8 mouse cellular contexts compared by ENCODE assay signal in genomic region chr8:46216838-46217237, GRCm38 (mm10). TPM values are rescaled to one million over a fixed set of nuclear protein-coding genes. Genes with fewer than 3 reads are reported as not detected.
DNase-seq lines count a peak whose midpoint lies in the region; ATAC-seq and TF ChIP-seq lines count a peak whose summit lies in the region.

No protein-coding gene starts in this region.

- TF ChIP-seq EP300 in CH12.LX (IDR thresholded peaks at IDR 0.05; ENCODE audit: low read length), result no peak

- no peak for TF ChIP-seq POLR2A in CH12.LX (IDR thresholded peaks at IDR 0.05; ENCODE audit: low read depth, low read length)

- DNase-seq in CH12.LX (ENCODE audit: extremely low read depth), result no peak
- DNase-seq in forebrain, embryonic 11.5 days (ENCODE audit: low spot score), result peak; percentile 73
- DNase-seq in kidney, postnatal 10 days, result peak; percentile 79
- DNase-seq in liver, embryonic 11.5 days (ENCODE audit: low spot score), result peak; percentile 54
- peak; percentile 61 for DNase-seq in neural tube, embryonic 11.5 days (ENCODE audit: low spot score)
- DNase-seq in spleen, postnatal 36 days (ENCODE audit: low spot score in 2 of 2), result no peak

- in situ Hi-C loops in CH12.LX (cut with MboI; ENCODE audit: low pct_ligation_motif_present, low pct_unique_long_range_greater_than_20kb, low sequenced_read_pairs), result loop anchor here (25.0 kb wide), 1 partner anchor 720 kb away; no protein-coding TSS in a partner anchor

- peak overlapping the region; percentile 90 for H3K4me2 ChIP-seq in CH12.LX (ENCODE audit: insufficient read depth, low read depth, poor library complexity, severe bottlenecking)
- peak overlapping the region; percentile 49 for H3K4me2 ChIP-seq in forebrain, embryonic 11.5 days (ENCODE audit: low read depth, low read length, severe bottlenecking)
- H3K4me2 ChIP-seq in heart, embryonic 15.5 days, result peak overlapping the region; percentile 66
- peak overlapping the region; percentile 49 for H3K4me2 ChIP-seq in liver, embryonic 11.5 days
- H3K4me2 ChIP-seq in neural tube, embryonic 11.5 days (ENCODE audit: low read depth), result peak overlapping the region; percentile 49

- H3K27ac ChIP-seq in CH12.LX (ENCODE audit: insufficient read depth, low read depth), result no peak overlapping the region
- H3K27ac ChIP-seq in brown adipose tissue, adult 24 weeks (replicated peaks; ENCODE audit: low read depth, low read length), result no peak overlapping the region
- no peak overlapping the region for H3K27ac ChIP-seq in forebrain, embryonic 11.5 days (ENCODE audit: low read depth, low read length)
- H3K27ac ChIP-seq in heart, embryonic 15.5 days, result peak overlapping the region; percentile 88
- H3K27ac ChIP-seq in liver, embryonic 11.5 days (ENCODE audit: low read depth, low read length), result no peak overlapping the region
- H3K27ac ChIP-seq in neural tube, embryonic 11.5 days (ENCODE audit: low read depth, low read length), result no peak overlapping the region

- peaks cover 0 to 6% of the 10 kb centered on the region in 2 experiments; a peak in 2 of 4 replicates for H3K4me1 ChIP-seq in CH12.LX (ENCODE audit: control insufficient read depth in 1 of 2, insufficient read depth in 2 of 2)
- H3K4me1 ChIP-seq in brown adipose tissue, adult 24 weeks (ENCODE audit: control insufficient read depth, insufficient read depth, insufficient read length, low read length), result peaks cover 3% of the 10 kb centered on the region
- H3K4me1 ChIP-seq in forebrain, embryonic 11.5 days (replicated peaks; ENCODE audit: control insufficient read depth, insufficient read depth, low read length), result peaks cover 2% of the 10 kb centered on the region; the same call in 1 of the 2 replicates
- H3K4me1 ChIP-seq in heart, embryonic 15.5 days (replicated peaks), result peaks cover 25% of the 10 kb centered on the region
- peaks cover 5% of the 10 kb centered on the region; the same call in 1 of the 2 replicates for H3K4me1 ChIP-seq in liver, embryonic 11.5 days (replicated peaks; ENCODE audit: control insufficient read depth, insufficient read depth, low read length)
- no peaks in the 10 kb centered on the region for H3K4me1 ChIP-seq in neural tube, embryonic 11.5 days (ENCODE audit: control insufficient read depth, insufficient read depth, low read length)

- WGBS in forebrain, embryonic 11.5 days, result 5% methylated on average over 14 of the region's 14 CpGs
- 1% methylated on average over 14 of the region's 14 CpGs for WGBS in heart, embryonic 15.5 days
- 10% methylated on average over 14 of the region's 14 CpGs for WGBS in liver, embryonic 11.5 days
- WGBS in neural tube, embryonic 11.5 days, result 2% methylated on average over 14 of the region's 14 CpGs

- TF ChIP-seq RAD21 in CH12.LX (IDR thresholded peaks at IDR 0.05; ENCODE audit: low read depth, low read length), result no peak

- peak overlapping the region in 1 of 3 experiments; percentile 11 for H3K4me3 ChIP-seq in CH12.LX (replicated peaks in 1 of 3; ENCODE audit: low read depth in 2 of 3, low read length in 2 of 3, poor library complexity in 1 of 3)
- peak overlapping the region; percentile 68 for H3K4me3 ChIP-seq in brown adipose tissue, adult 24 weeks (ENCODE audit: insufficient read depth, low read depth, low read length)
- H3K4me3 ChIP-seq in forebrain, embryonic 11.5 days (ENCODE audit: low read depth, low read length), result peak overlapping the region; percentile 27
- peak overlapping the region; percentile 43 for H3K4me3 ChIP-seq in heart, embryonic 15.5 days
- H3K4me3 ChIP-seq in liver, embryonic 11.5 days (ENCODE audit: low read depth, low read length), result peak overlapping the region; percentile 35
- H3K4me3 ChIP-seq in neural tube, embryonic 11.5 days (ENCODE audit: low read depth, low read length), result peak overlapping the region; percentile 28; the same call in 1 of the 2 replicates

- H3K27me3 ChIP-seq in CH12.LX (replicated peaks), result no peaks in the 10 kb centered on the region
- H3K27me3 ChIP-seq in forebrain, embryonic 11.5 days (ENCODE audit: control insufficient read depth, insufficient read depth, low read length), result peaks cover 2% of the 10 kb centered on the region; the same call in 1 of the 2 replicates
- H3K27me3 ChIP-seq in heart, embryonic 15.5 days, result no peaks in the 10 kb centered on the region
- no peaks in the 10 kb centered on the region for H3K27me3 ChIP-seq in liver, embryonic 11.5 days (replicated peaks; ENCODE audit: control insufficient read depth, insufficient read depth, low read length)
- H3K27me3 ChIP-seq in neural tube, embryonic 11.5 days (ENCODE audit: control insufficient read depth, insufficient read depth, low read length), result no peaks in the 10 kb centered on the region

- no peaks in the 10 kb centered on the region for H3K9me3 ChIP-seq in CH12.LX (replicated peaks; ENCODE audit: low read length)
- no peaks in the 10 kb centered on the region for H3K9me3 ChIP-seq in forebrain, embryonic 11.5 days (ENCODE audit: control insufficient read depth, low read length)
- H3K9me3 ChIP-seq in heart, embryonic 15.5 days (replicated peaks), result no peaks in the 10 kb centered on the region
- H3K9me3 ChIP-seq in liver, embryonic 11.5 days (ENCODE audit: control insufficient read depth, low read length), result no peaks in the 10 kb centered on the region
- no peaks in the 10 kb centered on the region for H3K9me3 ChIP-seq in neural tube, embryonic 11.5 days (ENCODE audit: control insufficient read depth, low read length)

- peak overlapping the region; percentile 57; the same call in 1 of the 2 replicates for H3K9ac ChIP-seq in CH12.LX (ENCODE audit: insufficient read depth, low read depth)
- H3K9ac ChIP-seq in forebrain, embryonic 11.5 days (ENCODE audit: low read length), result peak overlapping the region; percentile 62
- H3K9ac ChIP-seq in heart, embryonic 15.5 days, result peak overlapping the region; percentile 26
- 0 out of 2 replicates have a peak overlapping the region, but pooled peaks have one; percentile 23 for H3K9ac ChIP-seq in liver, embryonic 11.5 days (ENCODE audit: low read depth, low read length)
- peak overlapping the region; percentile 50 for H3K9ac ChIP-seq in neural tube, embryonic 11.5 days (ENCODE audit: low read length)

- dilution Hi-C loops in CH12.LX (cut with MboI; ENCODE audit: extremely low pct_ligation_motif_present, extremely low pct_unique_long_range_greater_than_20kb, low sequenced_read_pairs), result no loop called here

- no peaks in the 10 kb centered on the region for H3K36me3 ChIP-seq in CH12.LX (replicated peaks in 1 of 2; ENCODE audit: control insufficient read depth in 1 of 2, insufficient read depth in 1 of 2, low read length in 1 of 2)
- H3K36me3 ChIP-seq in forebrain, embryonic 11.5 days (ENCODE audit: control insufficient read depth, insufficient read depth, low read length), result no peaks in the 10 kb centered on the region
- no peaks in the 10 kb centered on the region for H3K36me3 ChIP-seq in heart, embryonic 15.5 days
- no peaks in the 10 kb centered on the region for H3K36me3 ChIP-seq in liver, embryonic 11.5 days (ENCODE audit: control insufficient read depth, insufficient read depth, low read length)
- H3K36me3 ChIP-seq in neural tube, embryonic 11.5 days (ENCODE audit: control insufficient read depth, insufficient read depth, low read length), result no peaks in the 10 kb centered on the region

- no peaks in the 10 kb centered on the region; the same call in 1 of the 2 replicates for H3K79me2 ChIP-seq in CH12.LX (replicated peaks; ENCODE audit: control insufficient read depth, extremely low read depth, insufficient read depth, poor library complexity, severe bottlenecking)

- peak; percentile 81 for ATAC-seq in forebrain, embryonic 11.5 days (replicated peaks; ENCODE audit: low FRiP score)
- peak; percentile 96 for ATAC-seq in heart, embryonic 15.5 days (replicated peaks; ENCODE audit: insufficient number of reproducible peaks, insufficient read depth, low FRiP score, low read depth)
- ATAC-seq in liver, embryonic 11.5 days (replicated peaks; ENCODE audit: low FRiP score), result peak; percentile 71
- peak; percentile 64; the same call in 1 of the 2 replicates for ATAC-seq in neural tube, embryonic 11.5 days (ENCODE audit: insufficient read depth, low FRiP score, low TSS enrichment)

- no peak for TF ChIP-seq CTCF in CH12.LX (conservative IDR thresholded peaks at IDR 0.05 in 1 of 2, IDR thresholded peaks at IDR 0.05 in 1 of 2; ENCODE audit: low read depth in 2 of 2, low read length in 2 of 2)

TF ChIP-seq in CH12.LX, 34 proteins besides CTCF, POLR2A, EP300 and RAD21:
- TF ChIP-seq E2F4 (IDR thresholded peaks at IDR 0.05; ENCODE audit: insufficient replicate concordance, low read depth, low read length) (no peak), ZNF384 (IDR thresholded peaks at IDR 0.05; ENCODE audit: low read depth, low read length) (no peak), MYC (IDR thresholded peaks at IDR 0.05; ENCODE audit: low read depth, low read length) (0 out of 2 replicates have a peak, but pooled peaks have one; percentile 23), MEF2A (IDR thresholded peaks at IDR 0.05; ENCODE audit: borderline replicate concordance, low read depth, low read length) (no peak), MAX (IDR thresholded peaks at IDR 0.05; ENCODE audit: low read length) (peak; percentile 79), MXI1 (IDR thresholded peaks at IDR 0.05; ENCODE audit: low read depth, low read length) (no peak), SMC3 (IDR thresholded peaks at IDR 0.05; ENCODE audit: low read depth, low read length) (no peak)

RNA-seq across cellular contexts. Expression of gene Slc25a4, which starts 5.8 kb away (rescaled TPM):
- total RNA-seq in CH12.LX (2012; rRNA removed) (365 and 379 TPM in 2 replicates), CH12.LX (2014; rRNA removed) (403 and 410 TPM in 2 replicates)
- polyA plus RNA-seq in CH12.LX (2012; ENCODE audit: insufficient read length, low read depth), result 476 and 483 TPM in 2 replicates
- 451 and 574 TPM in 2 replicates for polyA plus RNA-seq in brown adipose tissue, adult 24 weeks (2012; ENCODE audit: insufficient read depth, insufficient read length, missing spikeins)
- polyA plus RNA-seq in forebrain, embryonic 11.5 days (2014; fragmentation: Nextera tagmentation; extraction: Ambion mirVana), result 417 and 429 TPM in 2 replicates
- polyA plus RNA-seq in heart, embryonic 15.5 days (2015; fragmentation: Nextera tagmentation; extraction: Ambion mirVana), result 2,014 and 2,378 TPM in 2 replicates
- 279 and 291 TPM in 2 replicates for polyA plus RNA-seq in liver, embryonic 11.5 days (2014; fragmentation: Nextera tagmentation; extraction: Ambion mirVana)
- 539 and 548 TPM in 2 replicates for polyA plus RNA-seq in neural tube, embryonic 11.5 days (2014; fragmentation: Nextera tagmentation; extraction: Ambion mirVana)

Comparison
In these comparisons a context has a peak if more than half of its experiments do, and no peak if none do; other contexts are left out.
1. DNase-seq: peak in forebrain, embryonic 11.5 days (single experiment), kidney, postnatal 10 days (single experiment), liver, embryonic 11.5 days (single experiment) and neural tube, embryonic 11.5 days (single experiment); none in CH12.LX (single experiment) and spleen, postnatal 36 days (0 of 2).
2. Peak in every context shown above with its lines, with median percentiles within 50 percentile points of each other: H3K4me2 ChIP-seq, H3K9ac ChIP-seq and ATAC-seq.